Mouse (Mus musculus): Measurements from ENCODE around the gene Pld3. TPM values are rescaled to one million over a fixed set of nuclear protein-coding genes. Genes with fewer than 3 reads are reported as not detected.

Gene Pld3
- polyA plus RNA-seq, 1 experiment from 2014 or later, result 109 TPM

GRCm38 (mm10) chr7:27572133-27572532 is 19.1 kb upstream of the Pld3 start:
- no peak overlapping the region for H3K4me2 ChIP-seq (ENCODE audit: low read length)
- DNase-seq (ENCODE audit: low spot score) (no peak), ATAC-seq (replicated peaks; ENCODE audit: low FRiP score, low read depth) (no peak)
- no peaks in the 10 kb centered on the region for H3K4me1 ChIP-seq (replicated peaks; ENCODE audit: insufficient read depth, low read length)
- TF ChIP-seq CTCF (IDR thresholded peaks at IDR 0.05; ENCODE audit: low read depth), result no peak
- WGBS, result 97% methylated on average over 4 of the region's 4 CpGs
- H3K36me3 ChIP-seq (ENCODE audit: insufficient read depth, low read length), result peaks cover 57% of the 10 kb centered on the region
- H3K27ac ChIP-seq, result no peak overlapping the region
- no peak overlapping the region for H3K9ac ChIP-seq (ENCODE audit: low read depth, low read length)
- no peaks in the 10 kb centered on the region for H3K9me3 ChIP-seq (replicated peaks; ENCODE audit: low read length)
- no peak overlapping the region for H3K4me3 ChIP-seq (replicated peaks; ENCODE audit: low read depth, low read length)
- H3K27me3 ChIP-seq (ENCODE audit: insufficient read depth, low read length), result no peaks in the 10 kb centered on the region

- no peak for ATAC-seq (replicated peaks; ENCODE audit: low FRiP score, low read depth)
- DNase-seq (ENCODE audit: low spot score), result no peak
- TF ChIP-seq CTCF (IDR thresholded peaks at IDR 0.05; ENCODE audit: low read depth), result no peak
- peaks cover 54% of the 10 kb centered on the region for H3K36me3 ChIP-seq (ENCODE audit: insufficient read depth, low read length)
- no peaks in the 10 kb centered on the region for H3K4me1 ChIP-seq (replicated peaks; ENCODE audit: insufficient read depth, low read length)
- no peak overlapping the region for H3K4me3 ChIP-seq (replicated peaks; ENCODE audit: low read depth, low read length)
- 84% methylated on average over 5 of the region's 5 CpGs for WGBS
- no peaks in the 10 kb centered on the region for H3K9me3 ChIP-seq (replicated peaks; ENCODE audit: low read length)
- H3K4me2 ChIP-seq (ENCODE audit: low read length), result no peak overlapping the region
- H3K9ac ChIP-seq (ENCODE audit: low read depth, low read length), result no peak overlapping the region
- no peak overlapping the region for H3K27ac ChIP-seq
- H3K27me3 ChIP-seq (ENCODE audit: insufficient read depth, low read length), result no peaks in the 10 kb centered on the region
Observed at GRCm38 (mm10) chr7:27569580-27570224, 16.7 kb upstream of the Pld3 start.

- H3K9me3 ChIP-seq (replicated peaks; ENCODE audit: low read length), result no peaks in the 10 kb centered on the region
- 96% methylated on average over 1 of the region's 1 CpGs for WGBS
- no peak overlapping the region for H3K27ac ChIP-seq
- no peaks in the 10 kb centered on the region for H3K4me1 ChIP-seq (replicated peaks; ENCODE audit: insufficient read depth, low read length)
- ATAC-seq (replicated peaks; ENCODE audit: low FRiP score, low read depth) (no peak), DNase-seq (ENCODE audit: low spot score) (no peak)
- H3K27me3 ChIP-seq (ENCODE audit: insufficient read depth, low read length), result no peaks in the 10 kb centered on the region
- no peak for TF ChIP-seq CTCF (IDR thresholded peaks at IDR 0.05; ENCODE audit: low read depth)
- peaks cover 20% of the 10 kb centered on the region for H3K36me3 ChIP-seq (ENCODE audit: insufficient read depth, low read length)
- H3K4me2 ChIP-seq (ENCODE audit: low read length), result no peak overlapping the region
- no peak overlapping the region for H3K9ac ChIP-seq (ENCODE audit: low read depth, low read length)
- no peak overlapping the region for H3K4me3 ChIP-seq (replicated peaks; ENCODE audit: low read depth, low read length)
Observed at GRCm38 (mm10) chr7:27560978-27561377, 8.0 kb upstream of the Pld3 start.

- Histone ChIP-seq H3K36me3 (ENCODE audit: insufficient read depth, low read length) (peaks cover 21% of the 10 kb centered on the region), H3K9ac (ENCODE audit: low read depth, low read length) (no peak overlapping the region), H3K9me3 (replicated peaks; ENCODE audit: low read length) (no peaks in the 10 kb centered on the region), H3K4me1 (replicated peaks; ENCODE audit: insufficient read depth, low read length) (no peaks in the 10 kb centered on the region), H3K4me2 (ENCODE audit: low read length) (no peak overlapping the region), H3K27me3 (ENCODE audit: insufficient read depth, low read length) (no peaks in the 10 kb centered on the region), H3K27ac (no peak overlapping the region), H3K4me3 (replicated peaks; ENCODE audit: low read depth, low read length) (no peak overlapping the region)
- no peak for TF ChIP-seq CTCF (IDR thresholded peaks at IDR 0.05; ENCODE audit: low read depth)
- DNase-seq (ENCODE audit: low spot score), result no peak
- 56% methylated on average over 8 of the region's 8 CpGs for WGBS
- no peak for ATAC-seq (replicated peaks; ENCODE audit: low FRiP score, low read depth)
Observed at GRCm38 (mm10) chr7:27560291-27560887, 7.4 kb upstream of the Pld3 start.

- peak overlapping the region; percentile 72 for H3K4me3 ChIP-seq (replicated peaks; ENCODE audit: low read depth, low read length)
- DNase-seq (ENCODE audit: low spot score), result no peak
- 0 out of 2 replicates have a peak, but pooled peaks cover 4% of the 10 kb centered on the region for H3K4me1 ChIP-seq (replicated peaks; ENCODE audit: insufficient read depth, low read length)
- no peaks in the 10 kb centered on the region for H3K27me3 ChIP-seq (ENCODE audit: insufficient read depth, low read length)
- peaks cover 4% of the 10 kb centered on the region; the same call in 1 of the 2 replicates for H3K36me3 ChIP-seq (ENCODE audit: insufficient read depth, low read length)
- no peak for ATAC-seq (replicated peaks; ENCODE audit: low FRiP score, low read depth)
- TF ChIP-seq CTCF (IDR thresholded peaks at IDR 0.05; ENCODE audit: low read depth), result no peak
- WGBS, result 44% methylated on average over 5 of the region's 5 CpGs
- H3K4me2 ChIP-seq (ENCODE audit: low read length), result peak overlapping the region; percentile 75
- 0 out of 2 replicates have a peak overlapping the region, but pooled peaks have one; percentile 59 for H3K9ac ChIP-seq (ENCODE audit: low read depth, low read length)
- no peak overlapping the region for H3K27ac ChIP-seq
- H3K9me3 ChIP-seq (replicated peaks; ENCODE audit: low read length), result no peaks in the 10 kb centered on the region
Observed at GRCm38 (mm10) chr7:27552070-27552469, 948 bp downstream of the Pld3 start.

- 70% methylated on average over 6 of the region's 6 CpGs for WGBS
- Histone ChIP-seq H3K9me3 (replicated peaks; ENCODE audit: low read length) (no peaks in the 10 kb centered on the region), H3K4me2 (ENCODE audit: low read length) (no peak overlapping the region), H3K36me3 (ENCODE audit: insufficient read depth, low read length) (no peaks in the 10 kb centered on the region), H3K27me3 (ENCODE audit: insufficient read depth, low read length) (no peaks in the 10 kb centered on the region), H3K4me3 (replicated peaks; ENCODE audit: low read depth, low read length) (no peak overlapping the region), H3K27ac (peak overlapping the region; percentile 36; the same call in 1 of the 2 replicates), H3K9ac (ENCODE audit: low read depth, low read length) (no peak overlapping the region), H3K4me1 (replicated peaks; ENCODE audit: insufficient read depth, low read length) (0 out of 2 replicates have a peak, but pooled peaks cover 4% of the 10 kb centered on the region)
- no peak for TF ChIP-seq CTCF (IDR thresholded peaks at IDR 0.05; ENCODE audit: low read depth)
- ATAC-seq (replicated peaks; ENCODE audit: low FRiP score, low read depth), result no peak
- DNase-seq (ENCODE audit: low spot score), result no peak
Observed at GRCm38 (mm10) chr7:27549597-27549996, 3.4 kb downstream of the Pld3 start.
